Comparison of ENCODE assay signal across 8 mouse cellular contexts in the genomic region with DNA sequence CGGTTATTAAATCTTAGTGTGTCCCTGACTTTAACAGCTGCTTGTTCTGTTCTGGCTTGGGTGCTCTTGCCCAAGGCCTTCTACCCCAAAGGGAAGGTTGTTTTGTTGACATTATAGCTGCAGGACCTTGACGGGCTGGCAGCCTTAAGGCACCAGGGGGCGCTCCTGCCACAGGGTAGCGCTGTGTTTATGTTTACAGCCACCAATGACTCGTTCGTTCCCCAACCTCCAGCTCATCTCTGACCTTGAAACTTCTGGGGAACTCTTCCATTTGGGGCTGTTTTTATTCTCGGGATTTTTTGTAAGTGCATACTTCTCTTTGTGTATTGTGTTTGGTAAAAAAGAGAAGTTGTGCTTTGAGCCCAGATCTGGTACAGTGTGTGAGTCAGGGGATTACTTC. TPM values are rescaled to one million over a fixed set of nuclear protein-coding genes. Genes with fewer than 3 reads are reported as not detected.
DNase-seq lines count a peak whose midpoint lies in the region; ATAC-seq lines count a peak whose summit lies in the region.

No protein-coding gene starts in this region.

- no peak overlapping the region for H3K27ac ChIP-seq in hindbrain, embryonic 16.5 days (ENCODE audit: low read depth, low read length)

- no peak overlapping the region for H3K9ac ChIP-seq in hindbrain, embryonic 16.5 days (ENCODE audit: low read depth, low read length)

- H3K4me1 ChIP-seq in hindbrain, embryonic 16.5 days (ENCODE audit: control insufficient read depth, insufficient read depth, low read depth, low read length): peaks cover 27% of the 10 kb centered on the region

- H3K36me3 ChIP-seq in hindbrain, embryonic 16.5 days (ENCODE audit: control insufficient read depth, insufficient read depth, low read length): peaks cover 14% of the 10 kb centered on the region; the same call in 1 of the 2 replicates

- H3K4me2 ChIP-seq in hindbrain, embryonic 16.5 days (ENCODE audit: low read length): peak overlapping the region; percentile 94

- no peaks in the 10 kb centered on the region for H3K27me3 ChIP-seq in hindbrain, embryonic 16.5 days (replicated peaks; ENCODE audit: control insufficient read depth, insufficient read depth, low read length)

- WGBS in hindbrain, embryonic 16.5 days: under 1% methylated on average over 7 of the region's 7 CpGs

- DNase-seq in WW6 (ENCODE audit: low read depth, low spot score): peak; percentile 59
- DNase-seq in cerebellum, postnatal 4 days (ENCODE audit: low spot score in 2 of 2): peak; percentile 79 to 90
- DNase-seq in gastrocnemius, adult 18-20 months (ENCODE audit: low spot score): peak; percentile 88
- DNase-seq in left cerebral cortex, adult 11 months (ENCODE audit: low spot score): peak; percentile 63
- DNase-seq in lung, postnatal 4 days: peak; percentile 89 to 93
- DNase-seq in retina, postnatal 1 day: peak; percentile 82
- peak; percentile 97 for DNase-seq in thymus, postnatal 4 days

- peak overlapping the region; percentile 91 for H3K4me3 ChIP-seq in hindbrain, embryonic 16.5 days (ENCODE audit: low read length)

- no peak for ATAC-seq in hindbrain, embryonic 16.5 days

- no peaks in the 10 kb centered on the region for H3K9me3 ChIP-seq in hindbrain, embryonic 16.5 days (ENCODE audit: control insufficient read depth, low read length)

RNA-seq across cellular contexts. Expression of a gene that starts 1.1 kb away (rescaled TPM):
- total RNA-seq in gastrocnemius, adult 18-20 months (2021): 100 to 1,000 TPM; 159 to 182 TPM
- 86.8 and 94.0 TPM in 2 replicates for polyA plus RNA-seq in hindbrain, embryonic 16.5 days (2015; fragmentation: Nextera tagmentation; extraction: Ambion mirVana)

RNA-seq across cellular contexts. Expression of a gene that starts 1.4 kb away (rescaled TPM):
- total RNA-seq in gastrocnemius, adult 18-20 months (2021): 1 to 10 TPM; 6.8 to 8.3 TPM
- polyA plus RNA-seq in hindbrain, embryonic 16.5 days (2015; fragmentation: Nextera tagmentation; extraction: Ambion mirVana): 37.7 and 39.0 TPM in 2 replicates

RNA-seq across cellular contexts. Expression of a gene that starts 26.7 kb away (rescaled TPM):
- total RNA-seq in gastrocnemius, adult 18-20 months (2021): 1 to 10 TPM in 1 of 2 experiments, under 1 TPM in 1; 0.93 to 1.1 TPM
- 7.9 and 10.4 TPM in 2 replicates for polyA plus RNA-seq in hindbrain, embryonic 16.5 days (2015; fragmentation: Nextera tagmentation; extraction: Ambion mirVana)

RNA-seq across cellular contexts. Expression of a gene that starts 38.1 kb away (rescaled TPM):
- total RNA-seq in gastrocnemius, adult 18-20 months (2021): 1 to 10 TPM; 8.8 to 8.9 TPM
- 10.9 and 11.1 TPM in 2 replicates for polyA plus RNA-seq in hindbrain, embryonic 16.5 days (2015; fragmentation: Nextera tagmentation; extraction: Ambion mirVana)

RNA-seq across cellular contexts. Expression of a gene that starts 49.1 kb away (rescaled TPM):
- total RNA-seq in gastrocnemius, adult 18-20 months (2021): not detected
- polyA plus RNA-seq in hindbrain, embryonic 16.5 days (2015; fragmentation: Nextera tagmentation; extraction: Ambion mirVana): not detected in 2 replicates
